Mouse (Mus musculus): ENCODE results near the gene Dusp22. TPM values are rescaled to one million over a fixed set of nuclear protein-coding genes. Genes with fewer than 3 reads are reported as not detected.

Gene Dusp22
- total RNA-seq (2021): 10 to 100 TPM; 40.5 to 45.5 TPM
- long read RNA-seq, experiment 1, transcript Dusp22-202 (7 exons, 3,015 nt): major isoform, 40 of 70 reads
- long read RNA-seq, experiment 1, transcript Dusp22-201 (8 exons, 1,161 nt): minor isoform, 18 of 70 reads
- long read RNA-seq, experiment 1, partial matches to known transcripts: 4 of 70 reads
- long read RNA-seq, experiment 1, other reads (novel, unspliced or antisense): 8 of 70 reads
- long read RNA-seq, experiment 2, transcript Dusp22-202 (7 exons, 3,015 nt): major isoform, 24 of 56 reads
- long read RNA-seq, experiment 2, transcript Dusp22-201 (8 exons, 1,161 nt): minor isoform, 17 of 56 reads
- long read RNA-seq, experiment 2, partial matches to known transcripts: 12 of 56 reads
- long read RNA-seq, experiment 2, other reads (novel, unspliced or antisense): 3 of 56 reads

DNA sequence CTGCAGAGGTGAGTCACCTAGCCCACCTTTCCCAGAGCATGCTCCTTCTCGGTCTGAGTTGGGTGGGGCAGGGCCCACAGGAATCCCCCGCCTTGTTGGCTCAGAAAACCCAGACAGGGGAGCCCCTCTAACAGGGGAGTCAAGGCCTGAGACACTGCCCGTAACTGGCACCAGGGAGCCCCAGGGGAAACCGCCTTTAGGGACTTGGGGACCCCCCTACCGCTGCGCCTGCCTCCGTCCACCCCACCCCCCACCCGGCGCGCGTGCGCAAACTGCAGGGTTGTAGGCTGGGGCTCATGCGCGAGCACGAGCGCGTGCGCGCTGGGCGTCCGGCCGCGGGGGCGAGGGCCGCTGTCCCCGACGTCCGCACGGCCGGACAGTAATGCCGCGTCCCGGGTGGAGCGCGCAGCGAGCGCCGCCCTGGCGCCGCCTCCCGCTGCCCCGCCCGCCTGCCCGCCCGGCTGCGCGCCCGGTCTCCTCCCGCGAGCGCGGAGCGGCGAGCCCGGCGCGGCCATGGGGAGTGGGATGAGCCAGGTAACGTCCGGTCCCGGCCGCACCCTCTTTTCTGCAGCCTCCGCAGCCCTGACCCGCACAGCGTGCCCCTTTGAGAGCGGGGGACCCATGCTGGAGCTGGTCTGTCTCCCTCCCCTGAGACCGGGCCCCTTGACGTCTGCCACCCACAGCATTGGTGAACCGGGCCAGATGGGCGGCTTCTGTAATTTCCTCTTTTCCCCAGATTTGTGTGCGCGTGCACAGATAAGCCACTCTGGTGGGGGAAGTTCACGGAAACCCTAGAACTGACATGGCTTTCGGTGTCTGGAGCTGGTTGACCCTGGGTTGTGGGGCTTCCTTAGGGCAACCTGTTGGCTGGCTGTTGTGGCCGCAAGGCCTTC, at the start of gene Dusp22:
TSS of gene Dusp22 (plus strand) at position 387 of the 893 bp plus-strand sequence.
- DNase-seq: peak; percentile 92

DNA sequence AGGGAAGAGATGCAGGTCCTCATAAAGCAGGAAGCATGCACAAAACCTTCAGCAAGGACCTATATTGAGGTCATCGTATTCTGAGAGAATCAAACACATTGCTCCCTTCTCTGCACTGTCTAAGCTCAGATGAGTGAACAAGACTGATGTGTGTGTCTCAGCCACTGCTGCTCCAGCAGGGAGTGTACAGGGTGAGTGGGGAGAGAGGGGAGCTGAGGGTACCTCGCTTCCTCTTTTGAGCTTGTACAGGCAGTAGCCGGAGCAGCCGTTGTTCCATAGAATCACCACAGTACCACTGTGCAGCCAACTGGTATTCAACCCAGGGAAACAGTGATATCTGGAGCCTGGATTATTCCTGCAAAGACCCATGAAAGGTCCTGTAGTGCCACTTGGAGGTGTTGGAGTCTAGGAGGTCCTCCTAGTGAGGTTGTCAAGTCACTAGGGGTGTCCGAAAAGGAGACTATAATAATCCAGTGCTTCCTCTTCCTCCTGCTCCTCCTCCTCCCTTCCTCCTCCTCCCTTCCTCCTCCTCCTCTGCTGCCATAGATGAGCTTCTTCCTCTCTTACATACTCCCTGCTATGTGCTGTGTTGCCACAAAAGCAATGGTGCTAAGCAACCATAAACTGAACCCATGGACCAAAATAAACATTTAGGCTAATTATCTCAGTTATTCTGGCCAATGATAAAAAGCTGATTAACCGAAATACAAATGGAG, 47.6 kb upstream of the Dusp22 start:
- no peak for DNase-seq

- DNase-seq: no peak
Observed at GRCm38 (mm10) chr13:30619684-30620083, 40.1 kb upstream of the Dusp22 start.

DNA sequence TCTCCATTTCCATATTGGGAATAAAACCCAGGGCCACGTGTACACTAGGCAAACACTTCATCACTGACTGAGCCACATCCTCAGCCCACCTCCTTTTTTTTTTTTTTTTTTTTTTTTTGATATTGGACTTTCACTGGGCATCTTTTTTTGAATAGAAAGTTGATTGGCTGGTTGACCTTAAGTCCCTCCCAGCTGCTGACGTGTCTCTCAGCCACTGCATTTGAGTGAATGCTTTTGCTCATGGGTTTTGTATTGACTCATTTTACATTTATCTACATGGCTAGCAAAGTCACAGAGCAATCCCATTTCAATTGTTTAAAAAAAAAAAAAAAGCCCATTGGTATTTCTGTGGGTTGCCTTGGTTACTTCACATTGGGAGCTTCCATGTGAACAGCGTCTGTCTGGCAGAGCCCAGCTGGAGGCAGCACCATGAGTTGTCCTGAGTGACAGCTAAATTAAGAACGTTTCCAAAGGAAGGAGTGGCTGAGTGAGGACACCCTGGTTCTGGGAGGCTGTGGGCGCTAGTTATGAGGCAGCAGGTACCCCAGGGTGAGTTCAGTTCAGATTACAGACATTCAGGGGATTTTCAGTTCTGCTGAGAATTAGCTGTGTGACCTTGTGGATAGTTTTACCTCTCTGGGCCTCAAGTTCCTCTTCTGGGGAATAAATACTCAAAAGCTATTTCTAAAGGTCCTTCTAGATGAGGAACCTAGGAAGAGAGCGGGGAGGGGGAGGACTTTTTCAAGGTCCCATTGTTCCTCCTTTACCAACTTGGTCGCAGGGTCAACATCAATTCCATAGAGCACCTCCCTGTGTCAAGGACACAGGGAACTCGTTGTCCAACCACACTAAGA, 31.4 kb upstream of the Dusp22 start:
- no peak for DNase-seq

DNA sequence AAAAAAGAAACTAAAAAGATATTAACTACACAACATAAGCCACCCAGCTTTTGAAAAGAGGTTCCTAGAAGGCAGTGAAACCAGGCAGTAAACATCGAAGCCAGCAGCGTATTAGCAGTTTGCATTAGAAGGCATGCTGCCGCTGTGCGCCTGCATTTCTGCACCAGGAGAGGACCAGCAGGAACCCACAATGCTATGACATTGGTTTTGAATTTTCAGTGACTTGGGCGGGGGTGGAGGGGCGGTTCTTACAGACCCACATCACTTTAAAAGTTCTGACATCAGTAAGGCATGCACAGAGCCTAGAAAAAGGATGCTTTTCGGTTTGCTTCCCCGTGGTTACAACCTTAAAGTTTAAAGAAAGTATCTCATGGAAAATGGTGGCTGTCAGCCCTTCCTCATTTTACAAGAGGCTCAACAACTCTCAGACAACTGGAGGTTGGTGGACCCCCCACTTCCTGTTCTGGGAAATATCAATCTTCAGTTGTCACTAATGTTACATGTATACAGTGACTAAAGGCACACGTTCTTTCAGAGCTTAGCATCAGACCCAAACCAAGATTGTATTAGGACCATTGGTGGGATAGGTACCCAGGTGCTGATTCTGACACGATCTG, 29.9 kb upstream of the Dusp22 start:
- no peak for DNase-seq

- DNase-seq: no peak
Observed at GRCm38 (mm10) chr13:30632998-30633397, 26.8 kb upstream of the Dusp22 start.

- no peak for DNase-seq
Observed at GRCm38 (mm10) chr13:30636453-30636852, 23.3 kb upstream of the Dusp22 start.

DNA sequence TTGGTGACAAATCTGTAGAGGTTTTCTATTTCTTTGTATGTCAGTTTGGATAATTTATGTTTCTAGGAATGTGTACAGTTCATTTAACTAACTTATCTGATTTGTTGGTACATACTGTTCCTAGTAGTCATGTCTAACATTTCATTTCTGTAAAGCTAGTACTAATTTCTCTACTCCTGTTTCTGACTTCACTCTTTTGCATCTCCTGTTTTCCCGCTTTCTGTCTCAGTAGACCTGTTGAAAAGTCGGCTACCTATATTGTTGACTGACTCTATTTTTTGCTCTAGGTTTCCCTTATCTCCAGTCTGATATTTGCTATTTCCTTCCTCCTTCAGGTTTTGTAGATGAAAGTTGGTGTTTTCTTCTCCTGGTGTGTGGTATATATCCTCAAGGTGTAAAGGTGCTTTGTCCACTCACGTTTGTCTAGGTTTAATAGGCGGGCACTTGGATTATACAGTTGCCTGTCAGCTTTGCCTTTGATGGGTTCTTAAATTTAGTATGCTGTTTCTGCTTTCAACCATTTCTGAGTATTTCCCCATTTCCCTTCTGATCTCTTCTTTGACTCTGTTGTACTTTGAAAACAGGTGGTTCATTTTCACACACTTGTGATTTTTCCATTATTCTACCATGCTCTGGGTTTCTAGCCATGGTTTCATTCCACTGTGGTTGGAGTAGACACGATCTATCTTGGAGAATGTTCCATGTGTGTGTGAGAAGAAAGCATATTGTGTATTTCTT, 21.3 kb upstream of the Dusp22 start:
- DNase-seq: no peak

DNA sequence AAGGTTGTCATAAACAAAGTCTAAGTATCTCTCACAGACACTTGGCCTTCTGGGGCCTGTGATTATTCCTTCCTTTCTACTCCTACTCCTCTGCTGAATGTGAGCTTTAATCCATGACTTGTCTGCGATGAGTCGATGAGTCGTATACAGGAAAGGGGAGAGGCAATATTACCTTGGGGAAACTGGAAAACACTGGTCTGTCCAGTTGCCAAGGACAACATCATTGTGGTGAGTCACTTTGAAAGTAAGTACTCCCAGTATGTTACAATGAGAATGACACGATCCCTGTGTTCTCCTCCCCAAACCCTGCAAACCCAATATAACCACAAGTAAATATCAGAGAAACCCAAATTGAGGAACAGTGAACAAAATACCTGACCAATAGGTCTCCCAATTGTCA, 17.7 kb upstream of the Dusp22 start:
- DNase-seq: no peak

GRCm38 (mm10) chr13:30648461-30648860, 11.3 kb upstream of the Dusp22 start:
- no peak for DNase-seq

- no peak for DNase-seq
Observed at GRCm38 (mm10) chr13:30649197-30649596, 10.6 kb upstream of the Dusp22 start.

GRCm38 (mm10) chr13:30650684-30651083, 9.1 kb upstream of the Dusp22 start:
- DNase-seq: no peak

GRCm38 (mm10) chr13:30653051-30653450, 6.7 kb upstream of the Dusp22 start:
- no peak for DNase-seq

DNA sequence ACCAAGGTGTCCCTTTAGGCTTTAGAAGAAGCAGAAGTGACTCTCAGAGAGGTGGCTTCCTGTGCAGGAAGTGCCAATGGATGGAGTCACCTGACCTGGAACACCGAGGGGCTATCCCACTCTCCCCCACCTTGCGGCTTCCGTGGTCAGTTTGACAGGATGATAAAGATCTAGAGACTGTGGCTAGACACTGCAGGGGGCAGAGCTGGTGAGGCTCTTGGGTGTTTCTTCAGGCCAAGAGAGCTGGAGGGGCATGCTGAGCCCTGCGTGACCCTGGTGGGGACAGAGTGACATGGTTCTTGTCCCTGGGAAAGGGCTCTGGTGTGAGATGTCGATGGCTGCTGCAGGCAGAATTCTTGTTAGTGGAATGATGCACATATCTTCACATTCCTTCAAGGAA, 5.3 kb upstream of the Dusp22 start:
- no peak for DNase-seq

- DNase-seq: no peak
Observed at GRCm38 (mm10) chr13:30656909-30657308, 2.9 kb upstream of the Dusp22 start.

GRCm38 (mm10) chr13:30657779-30658178, 2.0 kb upstream of the Dusp22 start:
- no peak for DNase-seq

GRCm38 (mm10) chr13:30658201-30658996, 1.4 kb upstream of the Dusp22 start:
- no peak for DNase-seq

GRCm38 (mm10) chr13:30665261-30665660, 5.5 kb downstream of the Dusp22 start:
- no peak for DNase-seq

GRCm38 (mm10) chr13:30666537-30666936, 6.7 kb downstream of the Dusp22 start:
- no peak for DNase-seq

GRCm38 (mm10) chr13:30668301-30668700, 8.5 kb downstream of the Dusp22 start:
- DNase-seq: no peak
